Mouse (Mus musculus) embryonic facial prominence, embryonic 13.5 days (tissue): Measurements from ENCODE around the gene Hist1h3d. TPM values are rescaled to one million over a fixed set of nuclear protein-coding genes. Genes with fewer than 3 reads are reported as not detected.
A peak's percentile ranks its signal among the peaks of the same experiment; 100 is the strongest.
"Not testable (repeated sequence)": the region's sequence is repeated elsewhere in the genome, so short reads cannot be mapped to it uniquely, and the experiment has no call there.

Experiments used
- ATAC-seq: fragments of 200-750 bp; cut with Nextera tagmentation; 2 replicates; pipeline ENCODE4 v1.8.0; 2017; ENCODE audit warnings: low read depth; ENCODE audit not compliant: insufficient number of reproducible peaks, insufficient read depth, low FRiP score, low TSS enrichment
- H3K27ac ChIP-seq: fragments of 300-500 bp; sonication (generic); 2 replicates; pipeline ENCODE4 v1.5.1; 2015; ENCODE audit warnings: moderate library complexity, mild to moderate bottlenecking, inconsistent platforms
- H3K27me3 ChIP-seq: fragments of 300-500 bp; sonication (generic); 2 replicates; pipeline ENCODE4 v1.6.1; 2015; ENCODE audit warnings: mild to moderate bottlenecking, inconsistent platforms
- H3K36me3 ChIP-seq: fragments of 300-500 bp; sonication (generic); 2 replicates; pipeline ENCODE4 v1.6.1; 2015; ENCODE audit warnings: mild to moderate bottlenecking, inconsistent platforms
- H3K4me1 ChIP-seq: fragments of 300-500 bp; sonication (generic); 2 replicates; pipeline ENCODE4 v1.6.1; 2015; ENCODE audit warnings: inconsistent platforms
- H3K4me2 ChIP-seq: fragments of 300-500 bp; sonication (generic); 2 replicates; pipeline ENCODE4 v1.6.1; 2015; ENCODE audit warnings: moderate library complexity, mild to moderate bottlenecking, inconsistent platforms
- H3K4me3 ChIP-seq: fragments of 300-500 bp; sonication (generic); 2 replicates; pipeline ENCODE4 v1.5.1; 2015; ENCODE audit warnings: mild to moderate bottlenecking, inconsistent platforms
- H3K9ac ChIP-seq: fragments of 300-500 bp; sonication (generic); 2 replicates; pipeline ENCODE4 v1.6.1; 2015; ENCODE audit warnings: mild to moderate bottlenecking, inconsistent platforms
- H3K9me3 ChIP-seq: fragments of 300-500 bp; sonication (generic); 2 replicates; pipeline ENCODE4 v1.6.1; 2016; ENCODE audit warnings: inconsistent platforms
- WGBS: fragments of 180-500 bp; shearing (Covaris S2); methylation state at CpG from one replicate; pipeline ENCODE4 v1.1.7; 2015; ENCODE audit warnings: mixed read lengths; 5-methylcytosine and 5-hydroxymethylcytosine counted together
- polyA plus RNA-seq: library from polyadenylated mRNA; unstranded; fragments of >200 nt; fragmentation: Nextera tagmentation; extraction: Ambion mirVana; gene quantifications from 2 replicates; pipeline ENCODE4 v1.2.1, GENCODE M21; 2015

The Hist1h3d gene
- polyA plus RNA-seq, 1 experiment from 2014 or later, result 8.4 TPM

DNA sequence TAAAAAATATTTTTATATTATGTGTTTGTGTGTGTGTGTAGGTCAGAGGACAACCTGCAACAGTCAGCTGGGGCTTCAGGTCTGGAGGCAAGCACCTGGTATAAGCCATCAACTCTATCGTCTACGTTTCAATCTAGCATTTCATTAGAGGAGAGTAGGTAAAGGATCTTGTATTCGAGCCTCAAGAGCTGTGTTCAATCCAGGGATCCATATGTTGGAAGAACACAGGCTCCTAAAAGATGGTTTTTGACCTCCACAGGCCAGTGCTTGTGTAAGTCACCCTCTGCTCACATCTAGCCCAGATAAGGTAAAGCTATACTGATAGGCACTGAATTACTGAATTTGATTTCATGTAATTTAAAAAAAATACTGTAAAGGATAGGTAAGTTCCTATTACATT is 18.7 kb upstream of the Hist1h3d start:
- Histone ChIP-seq H3K9me3 (no peaks in the 10 kb centered on the region), H3K27me3 (no peaks in the 10 kb centered on the region), H3K4me3 (no peak overlapping the region), H3K9ac (peak overlapping the region; percentile 36; the same call in 1 of the 2 replicates), H3K4me2 (peak overlapping the region; percentile 91), H3K36me3 (no peaks in the 10 kb centered on the region), H3K4me1 (peaks cover 14% of the 10 kb centered on the region), H3K27ac (peak overlapping the region; percentile 99)
- 72% methylated on average over 3 of the region's 3 CpGs for WGBS
- ATAC-seq, result no peak

DNA sequence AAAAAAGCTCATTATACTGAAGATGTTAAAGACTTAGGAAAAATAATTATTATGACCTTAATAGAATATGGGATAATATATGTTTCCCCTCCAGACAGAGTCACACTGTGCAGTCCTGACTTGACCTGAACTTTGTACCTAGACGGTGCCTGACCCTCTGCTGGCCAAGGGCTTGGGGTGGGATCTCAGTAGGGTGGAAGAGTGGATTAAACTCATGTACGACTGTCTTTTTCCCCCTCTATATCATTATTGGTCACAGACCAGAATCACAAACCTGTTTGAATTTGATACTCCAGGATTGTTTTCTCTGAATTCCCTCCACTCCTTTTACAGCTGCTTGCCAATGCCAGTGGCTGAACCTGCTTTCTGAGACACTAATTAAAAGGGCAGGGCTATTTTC is 14.9 kb upstream of the Hist1h3d start:
- Histone ChIP-seq H3K27ac (peak overlapping the region; percentile 60), H3K4me2 (peak overlapping the region; percentile 37)
- 12% methylated on average over 2 of the region's 2 CpGs for WGBS
- not testable (repeated sequence) for H3K4me1 ChIP-seq, H3K9ac ChIP-seq, H3K27me3 ChIP-seq, H3K36me3 ChIP-seq, H3K4me3 ChIP-seq, H3K9me3 ChIP-seq, ATAC-seq

GRCm38 (mm10) chr13:23561531-23561882 is 14.1 kb upstream of the Hist1h3d start:
- not testable (repeated sequence) for H3K9me3 ChIP-seq, H3K27me3 ChIP-seq, ATAC-seq, H3K4me1 ChIP-seq, H3K36me3 ChIP-seq
- Histone ChIP-seq H3K9ac (peak overlapping the region; percentile 68), H3K4me2 (peak overlapping the region; percentile 68), H3K27ac (peak overlapping the region; percentile 98), H3K4me3 (peak overlapping the region; percentile 48)
- 0% methylated on average over 2 of the region's 5 CpGs for WGBS

DNA sequence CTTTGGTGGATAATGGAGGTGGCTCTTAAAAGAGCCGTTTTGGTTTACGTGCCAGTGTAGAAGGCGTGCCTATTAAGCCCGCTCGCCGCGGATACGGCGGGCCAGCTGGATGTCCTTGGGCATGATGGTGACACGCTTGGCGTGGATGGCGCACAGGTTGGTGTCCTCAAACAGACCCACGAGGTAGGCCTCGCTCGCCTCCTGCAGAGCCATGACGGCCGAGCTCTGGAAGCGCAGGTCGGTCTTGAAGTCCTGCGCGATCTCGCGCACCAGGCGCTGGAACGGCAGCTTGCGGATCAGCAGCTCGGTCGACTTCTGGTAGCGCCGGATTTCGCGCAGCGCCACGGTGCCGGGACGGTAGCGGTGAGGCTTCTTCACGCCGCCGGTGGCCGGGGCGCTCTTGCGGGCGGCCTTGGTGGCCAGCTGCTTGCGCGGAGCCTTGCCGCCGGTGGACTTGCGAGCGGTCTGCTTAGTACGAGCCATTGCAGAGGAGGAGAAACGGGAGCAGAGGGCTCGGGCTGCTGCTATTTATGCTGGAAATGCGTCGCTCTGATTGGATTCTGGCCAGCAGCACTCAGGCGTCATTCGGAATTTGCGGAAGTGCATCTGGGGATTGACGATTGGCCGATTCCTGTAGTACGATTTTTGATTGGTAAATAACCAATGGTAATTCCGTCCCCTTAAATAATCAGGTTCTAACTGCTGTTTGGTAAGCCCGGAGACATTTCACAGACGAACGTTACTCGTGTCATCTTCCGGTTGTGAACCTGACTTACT is 13.5 kb upstream of the Hist1h3d start, which contains the start of gene Hist1h3e:
Hist1h3e (minus strand) TSS at position 487 of the 777 bp plus-strand sequence.
- peak within 1 kb of the TSS; percentile 98 for H3K27ac ChIP-seq
- peak within 1 kb of the TSS; percentile 68 for H3K9ac ChIP-seq
- H3K4me2 ChIP-seq, result peak within 1 kb of the TSS; percentile 68
- not testable (repeated sequence) for H3K27me3 ChIP-seq, H3K4me1 ChIP-seq, H3K9me3 ChIP-seq, H3K36me3 ChIP-seq
- ATAC-seq, result peak; percentile 87
- WGBS, result under 1% methylated on average over 48 of the region's 67 CpGs
- peak within 1 kb of the TSS; percentile 48 for H3K4me3 ChIP-seq

DNA sequence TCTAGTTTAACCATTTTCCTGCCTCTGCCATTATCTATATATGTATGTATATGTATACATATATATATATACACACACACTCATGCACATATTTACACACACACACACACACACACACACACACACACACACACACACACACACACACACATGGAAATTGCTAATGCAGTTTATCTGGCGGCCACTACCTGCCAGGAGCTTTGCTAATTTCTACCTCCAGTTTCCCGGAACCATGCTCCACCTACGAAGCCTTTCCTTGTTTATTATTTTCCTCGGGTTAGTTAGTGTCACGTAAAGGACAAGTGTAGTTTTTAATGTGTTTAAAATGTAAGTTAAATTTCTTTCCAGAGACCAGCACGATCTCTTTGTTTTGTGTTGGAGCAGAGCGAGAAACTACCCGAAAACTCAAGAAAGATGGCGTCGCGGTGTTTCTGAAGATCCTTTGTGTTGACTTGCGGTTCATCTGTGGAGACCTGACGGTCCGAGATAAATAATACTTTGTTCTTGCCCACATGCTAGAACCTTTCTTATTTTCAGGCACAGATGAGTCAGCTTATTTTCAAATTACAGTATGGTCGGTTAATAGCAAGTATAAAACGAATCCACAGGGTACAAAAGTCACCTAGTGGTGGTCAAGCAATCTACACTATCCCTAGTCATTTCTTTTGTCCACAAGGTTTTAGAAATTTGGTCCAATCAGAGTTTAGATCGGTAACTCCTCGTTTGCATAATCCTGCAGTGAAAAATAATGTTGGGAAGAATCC is 12.7 kb upstream of the Hist1h3d start:
- Histone ChIP-seq H3K4me3 (peak overlapping the region; percentile 48), H3K9ac (peak overlapping the region; percentile 62), H3K9me3 (no peaks in the 10 kb centered on the region), H3K36me3 (no peaks in the 10 kb centered on the region), H3K4me2 (peak overlapping the region; percentile 68), H3K4me1 (0 out of 2 replicates have a peak, but pooled peaks cover 5% of the 10 kb centered on the region), H3K27ac (peak overlapping the region; percentile 98), H3K27me3 (no peaks in the 10 kb centered on the region)
- 4% methylated on average over 18 of the region's 18 CpGs for WGBS
- no peak for ATAC-seq

DNA sequence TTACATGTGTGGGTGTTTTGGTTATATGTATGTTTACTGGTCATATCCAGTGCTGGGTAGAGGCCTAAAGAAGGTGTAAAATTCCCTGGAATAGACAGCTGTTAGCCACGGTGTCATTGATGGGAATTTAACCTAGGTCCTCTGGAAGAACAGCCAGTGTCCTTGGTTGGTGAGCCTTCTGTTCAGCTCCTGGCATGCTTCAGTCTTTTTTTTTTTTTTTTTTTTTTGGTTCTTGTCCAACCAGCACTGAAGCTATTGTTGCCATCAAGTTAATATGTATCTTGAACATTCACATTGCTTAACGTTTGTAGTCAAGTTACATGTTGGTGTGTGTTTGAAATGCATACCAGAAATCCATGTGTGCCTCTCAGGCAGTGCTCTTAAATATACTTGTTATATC is 11.1 kb upstream of the Hist1h3d start:
- no peaks in the 10 kb centered on the region for H3K9me3 ChIP-seq
- no peaks in the 10 kb centered on the region for H3K27me3 ChIP-seq
- no peak overlapping the region for H3K4me2 ChIP-seq
- ATAC-seq, result no peak
- H3K9ac ChIP-seq, result no peak overlapping the region
- H3K4me1 ChIP-seq, result 0 out of 2 replicates have a peak, but pooled peaks cover 5% of the 10 kb centered on the region
- peak overlapping the region; percentile 98 for H3K27ac ChIP-seq
- H3K4me3 ChIP-seq, result no peak overlapping the region
- H3K36me3 ChIP-seq, result no peaks in the 10 kb centered on the region
- 86% methylated on average over 2 of the region's 2 CpGs for WGBS

DNA sequence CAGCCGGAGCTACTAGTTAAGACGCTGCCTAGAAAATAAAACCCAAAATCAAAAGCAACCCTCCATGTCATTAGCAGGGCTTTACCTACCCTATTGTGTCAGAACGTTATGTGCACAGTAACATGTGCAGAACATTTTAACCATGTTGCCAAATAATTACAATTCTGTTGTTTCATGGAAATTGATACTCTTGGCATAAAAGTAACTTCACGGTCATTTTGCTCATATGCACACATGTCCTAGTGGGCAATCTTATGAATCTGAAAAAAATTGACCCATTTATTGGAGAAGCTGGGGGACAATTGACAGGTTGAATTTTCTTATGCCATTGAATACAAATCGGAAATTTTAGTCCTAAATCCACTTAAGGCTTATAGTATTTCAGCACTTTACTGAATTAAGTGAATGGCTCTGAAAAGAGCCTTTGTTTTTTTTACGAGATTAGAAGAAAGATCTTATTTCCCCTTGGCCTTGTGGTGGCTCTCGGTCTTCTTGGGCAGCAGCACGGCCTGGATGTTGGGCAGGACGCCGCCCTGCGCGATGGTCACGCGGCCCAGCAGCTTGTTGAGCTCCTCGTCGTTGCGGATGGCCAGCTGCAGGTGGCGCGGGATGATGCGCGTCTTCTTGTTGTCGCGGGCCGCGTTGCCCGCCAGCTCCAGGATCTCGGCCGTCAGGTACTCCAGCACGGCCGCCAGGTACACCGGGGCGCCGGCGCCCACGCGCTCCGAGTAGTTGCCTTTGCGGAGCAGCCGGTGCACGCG is 5.1 kb upstream of the Hist1h3d start:
- H3K4me1 ChIP-seq, ATAC-seq, H3K9me3 ChIP-seq, H3K27me3 ChIP-seq, H3K36me3 ChIP-seq: not testable (repeated sequence)
- H3K27ac ChIP-seq, result peak overlapping the region; percentile 96
- H3K9ac ChIP-seq, result peak overlapping the region; percentile 67
- under 1% methylated on average over 25 of the region's 41 CpGs for WGBS
- peak overlapping the region; percentile 54 for H3K4me3 ChIP-seq
- peak overlapping the region; percentile 75 for H3K4me2 ChIP-seq

GRCm38 (mm10) chr13:23571022-23571503 is 4.5 kb upstream of the Hist1h3d start, which contains the start of the genes Hist1h2ae and Hist1h2bg:
Hist1h2ae (minus strand) TSS chr13:23571220.
Hist1h2bg (plus strand) TSS chr13:23571396.
- Histone ChIP-seq H3K27ac (peak within 1 kb of the TSS; percentile 96), H3K36me3 (no peaks in the 10 kb centered on the region), H3K27me3 (no peaks in the 10 kb centered on the region), H3K4me2 (peak within 1 kb of the TSS; percentile 75), H3K9ac (peak within 1 kb of the TSS; percentile 85), H3K4me1 (peaks cover 9% of the 10 kb centered on the region), H3K4me3 (peak within 1 kb of the TSS; percentile 54), H3K9me3 (no peaks in the 10 kb centered on the region)
- WGBS, result under 1% methylated on average over 18 of the region's 18 CpGs
- ATAC-seq, result peak; percentile 88

- not testable (repeated sequence) for H3K27me3 ChIP-seq, H3K36me3 ChIP-seq, H3K9me3 ChIP-seq, ATAC-seq
- Histone ChIP-seq H3K27ac (peak overlapping the region; percentile 96), H3K4me3 (peak overlapping the region; percentile 54), H3K9ac (peak overlapping the region; percentile 85), H3K4me1 (peaks cover 14% of the 10 kb centered on the region), H3K4me2 (peak overlapping the region; percentile 75)
- under 1% methylated on average over 15 of the region's 34 CpGs for WGBS
Observed at GRCm38 (mm10) chr13:23571504-23572217, 3.9 kb upstream of the Hist1h3d start.

DNA sequence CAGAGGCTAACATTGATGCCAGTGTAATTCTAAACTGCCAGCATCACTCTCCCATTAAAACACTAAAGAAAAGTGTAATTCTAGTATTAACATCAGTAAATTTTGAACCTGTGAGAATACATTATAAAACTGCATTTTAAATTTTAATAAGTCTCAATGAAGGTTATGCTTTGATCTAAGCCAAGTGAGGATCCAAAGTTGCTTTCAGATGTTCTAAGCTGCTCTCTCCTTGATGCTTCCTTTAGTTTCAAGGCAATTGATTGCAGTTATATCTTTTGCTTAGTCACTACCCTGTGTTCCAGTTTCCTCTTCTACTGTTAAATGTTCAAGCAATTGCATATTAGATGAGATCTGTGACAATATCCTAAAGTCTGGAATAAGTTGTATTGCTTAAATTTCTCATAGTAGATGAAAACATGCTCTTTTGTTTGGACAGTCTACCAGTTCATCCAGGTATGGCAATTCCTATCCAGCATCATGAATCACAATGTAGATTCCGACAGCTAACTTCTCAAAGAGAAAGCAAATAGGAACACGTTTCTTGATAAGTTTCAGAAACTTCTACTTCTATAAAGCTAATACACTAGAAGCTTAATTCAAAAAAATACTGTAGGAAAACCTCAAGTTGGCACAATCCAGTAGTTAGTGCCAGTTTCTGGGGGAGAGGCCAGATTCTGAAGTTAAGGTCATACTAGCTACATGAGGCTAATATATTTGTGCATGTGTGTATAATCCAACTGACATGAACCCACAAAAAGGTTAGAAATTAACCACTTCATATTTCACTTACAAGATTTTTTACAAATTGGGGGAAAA is 3.1 kb upstream of the Hist1h3d start:
- no peak for ATAC-seq
- Histone ChIP-seq H3K9ac (peak overlapping the region; percentile 85), H3K9me3 (no peaks in the 10 kb centered on the region), H3K36me3 (no peaks in the 10 kb centered on the region), H3K4me3 (peak overlapping the region; percentile 54), H3K27me3 (no peaks in the 10 kb centered on the region), H3K27ac (peak overlapping the region; percentile 96), H3K4me2 (peak overlapping the region; percentile 75), H3K4me1 (peaks cover 19% of the 10 kb centered on the region)
- 37% methylated on average over 2 of the region's 2 CpGs for WGBS
